Mouse (Mus musculus) limb, embryonic 15.5 days (tissue): ENCODE data around the gene Mad1l1. TPM values are rescaled to one million over a fixed set of nuclear protein-coding genes. Genes with fewer than 3 reads are reported as not detected.

ENCODE experiments used
- ATAC-seq: fragments of 200-750 bp; cut with Nextera tagmentation; 2 replicates; pipeline ENCODE4 v1.8.0; 2017; ENCODE audit warnings: low read depth, moderate TSS enrichment; ENCODE audit not compliant: insufficient number of reproducible peaks, low FRiP score, low TSS enrichment
- H3K27ac ChIP-seq: fragments of 300-500 bp; sonication (generic); 2 replicates; pipeline ENCODE4 v1.5.1; 2015; ENCODE audit warnings: moderate library complexity, mild to moderate bottlenecking, inconsistent platforms
- H3K27me3 ChIP-seq: fragments of 300-500 bp; sonication (generic); 2 replicates; pipeline ENCODE4 v1.6.1; 2015; ENCODE audit warnings: inconsistent platforms
- H3K36me3 ChIP-seq: fragments of 300-500 bp; sonication (generic); 2 replicates; pipeline ENCODE4 v1.6.1; 2015; ENCODE audit warnings: inconsistent platforms
- H3K4me1 ChIP-seq: fragments of 300-500 bp; sonication (generic); 2 replicates; pipeline ENCODE4 v1.6.1; 2015; ENCODE audit warnings: inconsistent platforms
- H3K4me2 ChIP-seq: fragments of 300-500 bp; sonication (generic); 2 replicates; pipeline ENCODE4 v1.6.1; 2015; ENCODE audit warnings: mild to moderate bottlenecking, inconsistent platforms
- H3K4me3 ChIP-seq: fragments of 300-500 bp; sonication (generic); 2 replicates; pipeline ENCODE4 v1.5.1; 2015; ENCODE audit warnings: mild to moderate bottlenecking, inconsistent platforms
- H3K9ac ChIP-seq: fragments of 300-500 bp; sonication (generic); 2 replicates; pipeline ENCODE4 v1.6.1; 2015; ENCODE audit warnings: inconsistent platforms
- H3K9me3 ChIP-seq: fragments of 300-500 bp; sonication (generic); 2 replicates; pipeline ENCODE4 v1.6.1; 2016; ENCODE audit warnings: inconsistent platforms
- WGBS: fragments of 180-500 bp; shearing (Covaris S2); methylation state at CpG from one replicate; pipeline ENCODE4 v1.1.7; 2015; 5-methylcytosine and 5-hydroxymethylcytosine counted together
- polyA plus RNA-seq: library from polyadenylated mRNA; unstranded; fragments of >200 nt; fragmentation: Nextera tagmentation; extraction: Ambion mirVana; gene quantifications from 2 replicates; pipeline ENCODE4 v1.2.1, GENCODE M21; 2015

Mad1l1 gene
- polyA plus RNA-seq, 1 experiment from 2014 or later, result 42.9 TPM

DNA sequence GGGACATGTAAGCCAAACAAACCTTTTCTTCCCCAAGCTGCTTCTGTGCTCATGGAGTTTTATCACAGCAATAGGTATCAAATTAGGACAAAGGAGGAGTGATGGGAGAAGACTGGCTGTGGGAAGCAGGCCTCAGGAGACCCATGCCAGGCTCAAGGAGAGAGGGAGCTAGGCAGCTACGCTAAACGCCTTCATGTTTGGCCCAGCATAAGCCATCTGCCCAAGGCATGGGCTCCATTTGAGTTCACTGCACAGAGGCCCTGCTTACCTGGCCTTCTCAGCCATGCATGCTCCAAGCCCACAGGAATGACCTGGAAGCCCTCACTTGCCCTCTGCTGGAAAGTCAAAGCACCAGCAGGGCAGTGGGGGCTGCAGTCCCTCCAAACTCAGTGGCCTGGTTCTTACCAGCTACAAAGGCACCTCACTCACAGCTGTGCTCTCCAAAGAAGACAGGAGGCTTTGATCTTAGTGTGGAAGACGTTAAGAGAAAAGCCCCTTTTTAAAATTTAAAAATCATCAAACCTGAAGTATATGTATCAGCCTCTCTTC lies 206.8 kb downstream of the Mad1l1 start:
- no peak overlapping the region for H3K4me2 ChIP-seq
- no peak overlapping the region for H3K9ac ChIP-seq
- peaks cover 2% of the 10 kb centered on the region; the same call in 1 of the 2 replicates for H3K36me3 ChIP-seq
- H3K27ac ChIP-seq, result no peak overlapping the region
- no peak overlapping the region for H3K4me3 ChIP-seq
- H3K4me1 ChIP-seq, result peaks cover 15% of the 10 kb centered on the region
- H3K27me3 ChIP-seq, result no peaks in the 10 kb centered on the region
- WGBS, result 77% methylated on average over 3 of the region's 3 CpGs
- no peak for ATAC-seq
- H3K9me3 ChIP-seq, result no peaks in the 10 kb centered on the region

DNA sequence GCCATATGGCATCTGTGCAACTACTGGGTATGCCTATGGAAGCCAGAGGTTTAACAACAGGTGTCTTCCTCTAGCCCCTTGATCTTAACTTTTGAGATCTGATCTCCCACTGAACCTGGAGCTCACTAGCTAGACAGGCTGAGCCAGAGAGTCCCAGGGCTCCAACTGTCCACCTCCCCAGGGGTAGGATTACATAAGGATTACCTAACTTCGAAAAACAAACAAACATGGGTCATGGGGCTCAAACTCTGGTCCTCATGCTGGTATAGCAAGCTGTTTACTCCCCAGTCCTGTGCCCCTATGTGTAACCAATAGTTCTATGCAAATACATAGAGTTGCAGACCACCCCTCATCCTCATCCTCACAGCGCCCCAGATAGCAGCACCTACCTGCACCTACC lies 208.1 kb downstream of the Mad1l1 start:
- Histone ChIP-seq H3K27me3 (no peaks in the 10 kb centered on the region), H3K9me3 (no peaks in the 10 kb centered on the region), H3K27ac (no peak overlapping the region), H3K4me1 (peaks cover 15% of the 10 kb centered on the region), H3K36me3 (peaks cover 2% of the 10 kb centered on the region; the same call in 1 of the 2 replicates), H3K4me2 (no peak overlapping the region), H3K9ac (no peak overlapping the region), H3K4me3 (no peak overlapping the region)
- WGBS, result 95% methylated on average over 2 of the region's 2 CpGs
- no peak for ATAC-seq

- no peaks in the 10 kb centered on the region for H3K27me3 ChIP-seq
- no peak overlapping the region for H3K27ac ChIP-seq
- no peak overlapping the region for H3K9ac ChIP-seq
- no peaks in the 10 kb centered on the region; the same call in 1 of the 2 replicates for H3K36me3 ChIP-seq
- H3K4me2 ChIP-seq, result no peak overlapping the region
- no peak for ATAC-seq
- 0 out of 2 replicates have a peak, but pooled peaks cover 1% of the 10 kb centered on the region for H3K4me1 ChIP-seq
- H3K9me3 ChIP-seq, result no peaks in the 10 kb centered on the region
- WGBS, result 50% methylated on average over 3 of the region's 3 CpGs
- no peak overlapping the region for H3K4me3 ChIP-seq
Measured at GRCm38 (mm10) chr5:140110024-140110423, 211.3 kb downstream of the Mad1l1 start.

GRCm38 (mm10) chr5:140107907-140108306 lies 213.4 kb downstream of the Mad1l1 start:
- no peak for ATAC-seq
- H3K9me3 ChIP-seq, result no peaks in the 10 kb centered on the region
- peaks cover 7% of the 10 kb centered on the region for H3K4me1 ChIP-seq
- H3K9ac ChIP-seq, result no peak overlapping the region
- H3K27me3 ChIP-seq, result no peaks in the 10 kb centered on the region
- H3K4me3 ChIP-seq, result no peak overlapping the region
- peaks cover 5% of the 10 kb centered on the region; the same call in 1 of the 2 replicates for H3K36me3 ChIP-seq
- no peak overlapping the region for H3K27ac ChIP-seq
- no peak overlapping the region for H3K4me2 ChIP-seq
- 92% methylated on average over 2 of the region's 2 CpGs for WGBS

- H3K4me1 ChIP-seq, result peaks cover 17% of the 10 kb centered on the region
- H3K9ac ChIP-seq, result no peak overlapping the region
- 44% methylated on average over 3 of the region's 3 CpGs for WGBS
- no peak overlapping the region for H3K27ac ChIP-seq
- no peak overlapping the region for H3K4me3 ChIP-seq
- H3K27me3 ChIP-seq, result no peaks in the 10 kb centered on the region
- H3K36me3 ChIP-seq, result 0 out of 2 replicates have a peak, but pooled peaks cover 5% of the 10 kb centered on the region
- H3K9me3 ChIP-seq, result no peaks in the 10 kb centered on the region
- ATAC-seq, result no peak
- H3K4me2 ChIP-seq, result no peak overlapping the region
Measured at GRCm38 (mm10) chr5:140106051-140106450, 215.3 kb downstream of the Mad1l1 start.

GRCm38 (mm10) chr5:140104891-140105290 lies 216.5 kb downstream of the Mad1l1 start:
- Histone ChIP-seq H3K27ac (no peak overlapping the region), H3K9ac (no peak overlapping the region), H3K9me3 (no peaks in the 10 kb centered on the region), H3K4me3 (no peak overlapping the region), H3K4me1 (peaks cover 17% of the 10 kb centered on the region), H3K36me3 (0 out of 2 replicates have a peak, but pooled peaks cover 9% of the 10 kb centered on the region), H3K27me3 (no peaks in the 10 kb centered on the region), H3K4me2 (no peak overlapping the region)
- 83% methylated on average over 1 of the region's 1 CpGs for WGBS
- no peak for ATAC-seq

GRCm38 (mm10) chr5:140102731-140103130 lies 218.6 kb downstream of the Mad1l1 start:
- Histone ChIP-seq H3K27ac (no peak overlapping the region), H3K27me3 (no peaks in the 10 kb centered on the region), H3K4me2 (no peak overlapping the region), H3K9ac (no peak overlapping the region), H3K36me3 (0 out of 2 replicates have a peak, but pooled peaks cover 14% of the 10 kb centered on the region), H3K4me1 (peaks cover 17% of the 10 kb centered on the region), H3K4me3 (no peak overlapping the region), H3K9me3 (no peaks in the 10 kb centered on the region)
- 40% methylated on average over 8 of the region's 8 CpGs for WGBS
- ATAC-seq, result no peak

- ATAC-seq, result no peak
- H3K4me1 ChIP-seq, result peaks cover 17% of the 10 kb centered on the region
- H3K36me3 ChIP-seq, result 0 out of 2 replicates have a peak, but pooled peaks cover 14% of the 10 kb centered on the region
- no peak overlapping the region for H3K4me2 ChIP-seq
- no peaks in the 10 kb centered on the region for H3K9me3 ChIP-seq
- 67% methylated on average over 14 of the region's 14 CpGs for WGBS
- H3K27me3 ChIP-seq, result no peaks in the 10 kb centered on the region
- no peak overlapping the region for H3K27ac ChIP-seq
- no peak overlapping the region for H3K4me3 ChIP-seq
- H3K9ac ChIP-seq, result no peak overlapping the region
Measured at GRCm38 (mm10) chr5:140101409-140102009, 219.8 kb downstream of the Mad1l1 start.

- Histone ChIP-seq H3K9me3 (no peaks in the 10 kb centered on the region), H3K4me1 (peaks cover 17% of the 10 kb centered on the region), H3K36me3 (0 out of 2 replicates have a peak, but pooled peaks cover 10% of the 10 kb centered on the region), H3K4me2 (no peak overlapping the region), H3K27ac (no peak overlapping the region), H3K9ac (no peak overlapping the region), H3K27me3 (no peaks in the 10 kb centered on the region), H3K4me3 (no peak overlapping the region)
- WGBS, result 87% methylated on average over 5 of the region's 5 CpGs
- ATAC-seq, result no peak
Measured at GRCm38 (mm10) chr5:140098711-140099110, 222.6 kb downstream of the Mad1l1 start.

DNA sequence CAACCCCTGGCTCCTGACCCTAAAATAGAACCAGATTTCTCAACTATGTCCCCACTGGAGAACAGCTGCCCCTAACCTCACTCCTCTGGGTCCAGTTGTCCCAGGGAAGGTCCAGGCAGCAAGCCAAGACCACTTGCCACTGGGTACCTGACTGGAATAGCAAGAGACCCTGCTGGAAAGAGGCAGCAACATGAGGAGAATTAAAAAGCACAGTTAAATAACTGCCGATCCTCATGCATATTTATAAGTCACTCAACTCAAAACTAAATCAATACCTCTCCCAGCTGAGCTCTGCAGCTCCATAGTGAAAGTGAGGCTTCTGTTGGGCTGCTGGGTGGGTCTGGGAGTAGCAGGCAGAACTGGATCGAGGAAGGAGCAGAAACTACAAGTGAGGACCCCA lies 226.1 kb downstream of the Mad1l1 start:
- H3K9me3 ChIP-seq, result no peaks in the 10 kb centered on the region
- WGBS, result 82% methylated on average over 2 of the region's 2 CpGs

DNA sequence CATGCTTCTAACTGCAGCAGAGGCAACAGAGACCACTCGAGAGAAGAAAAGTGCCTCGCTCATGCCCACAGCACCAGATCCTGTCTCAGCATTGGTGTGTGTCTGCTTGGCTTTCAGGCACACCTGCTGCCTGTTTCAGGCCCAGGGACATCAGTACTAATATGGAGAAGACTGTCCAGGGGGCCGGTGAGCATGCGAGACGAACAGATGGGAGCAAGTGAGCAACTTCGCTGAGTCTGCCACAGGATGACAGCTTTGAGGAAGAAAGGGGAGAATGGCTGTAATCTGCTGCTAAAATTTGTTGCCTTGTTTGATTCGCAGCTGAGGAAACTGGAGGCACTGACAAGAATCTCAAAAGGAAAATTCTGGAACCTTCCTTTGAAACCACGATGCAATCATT lies 227.9 kb downstream of the Mad1l1 start:
- Histone ChIP-seq H3K27ac (no peak overlapping the region), H3K4me1 (peaks cover 13% of the 10 kb centered on the region), H3K9me3 (no peaks in the 10 kb centered on the region), H3K4me3 (no peak overlapping the region), H3K36me3 (peaks cover 6% of the 10 kb centered on the region), H3K27me3 (no peaks in the 10 kb centered on the region), H3K4me2 (no peak overlapping the region), H3K9ac (no peak overlapping the region)
- no peak for ATAC-seq
- WGBS, result 81% methylated on average over 8 of the region's 8 CpGs

More for the DNA sequence above, 226.1 kb downstream of the Mad1l1 start:
- peaks cover 13% of the 10 kb centered on the region for H3K4me1 ChIP-seq
- H3K36me3 ChIP-seq, result peaks cover 8% of the 10 kb centered on the region; the same call in 1 of the 2 replicates
- no peak overlapping the region for H3K27ac ChIP-seq
- no peaks in the 10 kb centered on the region for H3K27me3 ChIP-seq
- no peak overlapping the region for H3K4me2 ChIP-seq
- no peak for ATAC-seq
- no peak overlapping the region for H3K9ac ChIP-seq
- H3K4me3 ChIP-seq, result no peak overlapping the region

- 65% methylated on average over 11 of the region's 11 CpGs for WGBS
- no peak for ATAC-seq
- Histone ChIP-seq H3K36me3 (peaks cover 15% of the 10 kb centered on the region), H3K4me2 (no peak overlapping the region), H3K4me3 (no peak overlapping the region), H3K27ac (no peak overlapping the region), H3K27me3 (no peaks in the 10 kb centered on the region), H3K9me3 (no peaks in the 10 kb centered on the region), H3K9ac (no peak overlapping the region), H3K4me1 (peaks cover 13% of the 10 kb centered on the region)
Measured at GRCm38 (mm10) chr5:140091601-140092000, 229.8 kb downstream of the Mad1l1 start.
